Mouse (Mus musculus): Measurements from ENCODE around the gene Podn.

Gene Podn

GRCm38 (mm10) chr4:108007532-108008103 lies 88.6 kb downstream of the Podn start:
- DNase-seq (ENCODE audit: low spot score in 2 of 2) = no peak

- no peak for DNase-seq (ENCODE audit: low spot score in 2 of 2)
Observed at GRCm38 (mm10) chr4:108005328-108005727, 90.9 kb downstream of the Podn start.

- DNase-seq (ENCODE audit: low spot score in 2 of 2) = no peak
Observed at GRCm38 (mm10) chr4:107999380-107999779, 96.9 kb downstream of the Podn start.

GRCm38 (mm10) chr4:107998641-107999332 lies 97.5 kb downstream of the Podn start:
- DNase-seq (ENCODE audit: low spot score in 2 of 2) = no peak

GRCm38 (mm10) chr4:107996418-107996986 lies 99.7 kb downstream of the Podn start:
- DNase-seq (ENCODE audit: low spot score in 2 of 2) = no peak

GRCm38 (mm10) chr4:107995727-107996126 lies 100.5 kb downstream of the Podn start:
- no peak for DNase-seq (ENCODE audit: low spot score in 2 of 2)

GRCm38 (mm10) chr4:107995011-107995410 lies 101.2 kb downstream of the Podn start:
- DNase-seq (ENCODE audit: low spot score in 2 of 2) = no peak

GRCm38 (mm10) chr4:107991879-107992278 lies 104.4 kb downstream of the Podn start:
- no peak for DNase-seq (ENCODE audit: low spot score in 2 of 2)

- DNase-seq (ENCODE audit: low spot score in 2 of 2) = no peak
Observed at GRCm38 (mm10) chr4:107990818-107991217, 105.4 kb downstream of the Podn start.

GRCm38 (mm10) chr4:107988931-107989330 lies 107.3 kb downstream of the Podn start:
- DNase-seq (ENCODE audit: low spot score in 2 of 2) = no peak

- DNase-seq (ENCODE audit: low spot score in 2 of 2) = no peak
Observed at GRCm38 (mm10) chr4:107986386-107987168, 109.7 kb downstream of the Podn start.

GRCm38 (mm10) chr4:107985812-107986211 lies 110.4 kb downstream of the Podn start:
- no peak for DNase-seq (ENCODE audit: low spot score in 2 of 2)

GRCm38 (mm10) chr4:107984282-107984981 lies 111.8 kb downstream of the Podn start:
- peak; percentile 84 to 90 for DNase-seq (ENCODE audit: low spot score in 2 of 2)

GRCm38 (mm10) chr4:107983717-107984116 lies 112.5 kb downstream of the Podn start:
- no peak for DNase-seq (ENCODE audit: low spot score in 2 of 2)

- DNase-seq (ENCODE audit: low spot score in 2 of 2) = no peak
Observed at GRCm38 (mm10) chr4:107980002-107980600, 116.1 kb downstream of the Podn start.

- DNase-seq (ENCODE audit: low spot score in 2 of 2) = no peak
Observed at GRCm38 (mm10) chr4:107979530-107979929, 116.7 kb downstream of the Podn start.

GRCm38 (mm10) chr4:107977593-107977992 lies 118.7 kb downstream of the Podn start:
- DNase-seq (ENCODE audit: low spot score in 2 of 2) = no peak

GRCm38 (mm10) chr4:107975004-107975403 lies 121.2 kb downstream of the Podn start:
- DNase-seq (ENCODE audit: low spot score in 2 of 2) = no peak

- DNase-seq (ENCODE audit: low spot score in 2 of 2) = no peak
Observed at GRCm38 (mm10) chr4:107974527-107974926, 121.7 kb downstream of the Podn start.

- DNase-seq (ENCODE audit: low spot score in 2 of 2) = no peak
Observed at GRCm38 (mm10) chr4:107971162-107971561, 125.1 kb downstream of the Podn start.

GRCm38 (mm10) chr4:107969781-107970180 lies 126.5 kb downstream of the Podn start:
- no peak for DNase-seq (ENCODE audit: low spot score in 2 of 2)
